Mouse (Mus musculus) MEL (cell line): ENCODE measurements around the gene Mtss1l.

Experiments used
- CTCF ChIP-seq, 3 experiments: IDR thresholded peaks in 2 of 3; conservative IDR thresholded peaks in 1 of 3; 2 replicates each; pipeline ENCODE4 v1.5.1; 2011 to 2012; ENCODE audit warnings: low read length in 3 of 3, low read depth in 2 of 3, mild to moderate bottlenecking in 2 of 3, improper control_type of control experiment in 1 of 3, inconsistent platforms in 1 of 3, mixed read lengths in 1 of 3, moderate library complexity in 1 of 3; ENCODE audit not compliant: control insufficient read depth in 1 of 3, insufficient read depth in 1 of 3, poor library complexity in 1 of 3, severe bottlenecking in 1 of 3
- POLR2A ChIP-seq, 2 experiments: IDR thresholded peaks; 2 replicates each; pipeline ENCODE4 v1.6.1; 2011 to 2012; ENCODE audit warnings: low read length in 2 of 2, mild to moderate bottlenecking in 2 of 2, control low read depth in 1 of 2, improper control_type of control experiment in 1 of 2, low read depth in 1 of 2, moderate library complexity in 1 of 2; ENCODE audit not compliant: control insufficient read depth in 1 of 2, insufficient read depth in 1 of 2, poor library complexity in 1 of 2
- POLR2AphosphoS2 ChIP-seq: IDR thresholded peaks from 2 replicates; pipeline ENCODE4 v1.6.1; 2011; ENCODE audit warnings: low read length, improper control_type of control experiment

- TF ChIP-seq POLR2AphosphoS2 (no peak), CTCF (IDR thresholded peaks at IDR 0.05 in 2 of 3, conservative IDR thresholded peaks at IDR 0.05 in 1 of 3; ENCODE audit: control insufficient read depth in 1 of 3, insufficient read depth in 1 of 3, low read depth in 2 of 3, low read length in 3 of 3, poor library complexity in 1 of 3, severe bottlenecking in 1 of 3) (no peak), POLR2A (IDR thresholded peaks at IDR 0.05; ENCODE audit: control insufficient read depth in 1 of 2, insufficient read depth in 1 of 2, low read depth in 1 of 2, low read length in 2 of 2, poor library complexity in 1 of 2) (no peak)
Measured at GRCm38 (mm10) chr8:110720685-110721598, at the start of gene Mtss1l.
